Mouse (Mus musculus): ENCODE data around the gene Serpinb6b.

- TF ChIP-seq CTCF (IDR thresholded peaks at IDR 0.05; ENCODE audit: borderline replicate concordance, insufficient read depth, low read depth, low read length) (no peak), POLR2A (IDR thresholded peaks at IDR 0.05; ENCODE audit: borderline replicate concordance, insufficient read depth, low read length) (no peak)
These were observed 42.4 kb upstream of the Serpinb6b start for GRCm38 (mm10) chr13:32922622-32923021.
